Mouse (Mus musculus): ENCODE measurements around the gene Pkd2l1.

GRCm38 (mm10) chr19:44189056-44189455 lies 3.2 kb downstream of the Pkd2l1 start:
- TF ChIP-seq CTCF (IDR thresholded peaks at IDR 0.05) (no peak), EP300 (IDR thresholded peaks at IDR 0.05) (no peak)

Data from lung, postnatal 0 days (tissue).